Mouse (Mus musculus) lung, postnatal 0 days (tissue): ENCODE measurements around the gene Megf6.
A peak's percentile ranks its signal among the peaks of the same experiment; 100 is the strongest.

Experiments
- CTCF ChIP-seq: IDR thresholded peaks from 2 replicates; pipeline ENCODE4 v1.5.1; 2016; ENCODE audit warnings: antibody characterized with exemption, mild to moderate bottlenecking
- EP300 ChIP-seq: IDR thresholded peaks from 2 replicates; pipeline ENCODE4 v1.6.1; 2016; ENCODE audit warnings: antibody characterized with exemption, mild to moderate bottlenecking, control low read depth

- peak; percentile 27; the same call in 1 of the 2 replicates for TF ChIP-seq CTCF
- TF ChIP-seq EP300: no peak
Measured at GRCm38 (mm10) chr4:154240608-154241007, 70.1 kb downstream of the Megf6 start.
